Mouse (Mus musculus) heart, postnatal 0 days (tissue): ENCODE results near the gene C1qtnf7.

Experiments used
- CTCF ChIP-seq: IDR thresholded peaks from 2 replicates; pipeline ENCODE4 v1.5.1; 2016; ENCODE audit warnings: antibody characterized with exemption, control low read depth, low read depth
- EP300 ChIP-seq: IDR thresholded peaks from 2 replicates; pipeline ENCODE4 v1.6.1; 2016; ENCODE audit warnings: antibody characterized with exemption, low read depth

DNA sequence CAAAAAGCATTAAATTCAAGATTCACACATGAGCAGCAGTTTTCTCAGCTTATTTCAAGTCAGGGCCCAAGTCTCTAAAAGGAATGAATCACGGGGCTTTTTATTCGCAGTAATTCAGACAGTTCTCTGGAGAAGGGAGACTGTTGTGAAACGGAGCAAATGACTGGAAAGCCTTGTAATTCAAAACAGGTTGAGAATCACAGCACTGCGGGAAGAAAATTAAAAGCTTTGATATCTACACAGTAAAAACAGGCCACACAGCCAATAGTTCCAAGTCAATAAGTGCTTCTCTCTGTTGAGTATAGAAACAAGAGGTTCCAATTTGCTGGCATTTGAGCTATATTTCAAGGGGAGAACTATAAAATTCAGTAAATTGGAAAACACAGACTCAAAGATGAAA is 129.7 kb downstream of the C1qtnf7 start:
- TF ChIP-seq CTCF: no peak
- TF ChIP-seq EP300: no peak
